Mouse (Mus musculus): ENCODE measurements around the gene Wipf2. TPM values are rescaled to one million over a fixed set of nuclear protein-coding genes. Genes with fewer than 3 reads are reported as not detected.
"Not testable (repeated sequence)": the region's sequence is repeated elsewhere in the genome, so short reads cannot be mapped to it uniquely, and the experiment has no call there.

Gene Wipf2
- polyA plus RNA-seq, 1 experiment, result 9.9 TPM

GRCm38 (mm10) chr11:98904577-98904976, 41.1 kb downstream of the Wipf2 start:
- no peak for DNase-seq (ENCODE audit: low read depth, low spot score)
- 45% methylated on average over 2 of the region's 2 CpGs for WGBS

GRCm38 (mm10) chr11:98905033-98905432, 41.6 kb downstream of the Wipf2 start:
- 26% methylated on average over 7 of the region's 7 CpGs for WGBS
- DNase-seq (ENCODE audit: low read depth, low spot score), result peak; percentile 86

DNA sequence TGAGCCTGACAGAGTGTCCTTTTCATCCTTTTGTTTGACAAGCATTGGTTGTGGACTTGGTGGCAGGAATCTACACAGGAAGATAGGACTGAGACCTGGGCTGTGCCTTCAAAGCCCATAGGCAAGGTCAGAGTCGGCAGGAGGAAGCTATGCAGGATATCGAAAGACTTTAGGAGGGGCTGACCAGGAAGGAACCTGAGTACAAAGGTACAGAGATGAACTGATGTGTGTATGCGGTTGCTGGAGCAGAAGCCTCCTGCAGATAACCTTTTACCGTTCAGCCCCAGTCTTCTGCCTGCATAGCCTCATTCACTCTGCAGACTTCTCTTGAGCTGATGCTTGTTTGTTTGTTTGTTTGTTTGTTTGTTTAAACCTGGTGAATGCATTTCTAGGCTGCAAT, 42.1 kb downstream of the Wipf2 start:
- DNase-seq (ENCODE audit: low read depth, low spot score), result no peak
- 25% methylated on average over 4 of the region's 4 CpGs for WGBS

- WGBS, result 53% methylated on average over 5 of the region's 5 CpGs
- no peak for DNase-seq (ENCODE audit: low read depth, low spot score)
Measured at GRCm38 (mm10) chr11:98907063-98907436, 43.6 kb downstream of the Wipf2 start.

DNA sequence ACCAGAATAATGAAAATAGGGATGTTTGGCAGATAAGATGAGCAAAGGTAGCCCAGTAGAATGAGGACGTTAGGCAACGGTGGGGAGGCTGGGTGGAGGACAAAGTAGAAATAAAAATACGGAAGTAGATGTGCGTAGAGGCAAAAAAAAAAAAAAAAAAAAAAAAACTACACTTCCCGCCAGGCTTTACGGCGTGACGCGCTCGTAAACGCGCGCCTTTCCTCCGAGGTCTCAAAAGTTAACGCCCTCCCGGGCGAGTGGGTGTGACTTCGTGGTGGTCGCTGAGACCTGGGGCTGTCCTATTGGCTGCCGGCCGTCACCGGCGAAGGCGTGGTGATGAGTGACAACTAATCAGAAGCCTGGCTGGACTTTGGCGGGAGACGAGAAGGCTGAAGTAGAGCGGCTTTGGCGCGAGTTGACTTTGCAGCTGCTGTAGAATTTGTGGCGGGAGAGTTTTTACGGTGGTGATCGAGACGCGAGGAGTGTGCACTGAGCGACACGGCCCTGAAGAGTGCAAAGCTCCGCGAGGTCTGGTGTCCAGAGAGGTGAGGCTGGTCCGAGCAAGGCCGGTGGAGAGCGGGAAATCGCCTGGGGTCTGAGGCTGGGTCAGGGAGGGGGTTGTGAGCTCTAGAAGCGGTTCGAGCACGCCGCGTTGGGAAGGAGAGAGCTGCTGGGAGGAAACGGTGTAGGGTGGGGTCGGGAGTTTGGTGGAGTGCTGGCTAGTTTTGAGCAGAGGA, 44.2 kb downstream of the Wipf2 start, which contains the start of gene Cdc6:
TSS of gene Cdc6 (plus strand) at position 365 of the 737 bp plus-strand sequence.
- peak; percentile 93 for DNase-seq (ENCODE audit: low read depth, low spot score)
- WGBS, result under 1% methylated on average over 49 of the region's 49 CpGs

DNA sequence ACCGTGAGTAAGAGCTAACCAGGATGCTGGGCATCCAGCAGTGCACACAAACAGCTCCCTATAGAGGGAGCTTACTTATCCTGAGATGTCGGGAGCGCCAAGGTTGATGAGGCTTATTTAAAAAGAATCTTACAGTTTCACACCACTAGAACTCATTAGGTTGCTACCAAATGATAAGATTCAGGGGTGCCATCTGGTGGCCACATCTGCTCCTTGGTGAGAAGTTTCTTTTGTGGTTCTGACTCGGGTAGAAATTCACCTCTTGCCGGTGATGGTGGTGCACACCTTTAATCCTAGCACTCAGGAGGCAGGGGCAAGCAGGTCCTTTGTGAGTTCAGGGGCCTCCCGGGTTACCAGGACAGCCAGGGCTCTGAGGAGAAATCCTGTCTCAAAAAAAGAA, 46.2 kb downstream of the Wipf2 start:
- no peak for DNase-seq (ENCODE audit: low read depth, low spot score)
- WGBS, result 19% methylated on average over 6 of the region's 6 CpGs

- DNase-seq (ENCODE audit: low read depth, low spot score), result no peak
- WGBS, result 92% methylated on average over 11 of the region's 11 CpGs
Measured at GRCm38 (mm10) chr11:98910415-98910814, 47.0 kb downstream of the Wipf2 start.

DNA sequence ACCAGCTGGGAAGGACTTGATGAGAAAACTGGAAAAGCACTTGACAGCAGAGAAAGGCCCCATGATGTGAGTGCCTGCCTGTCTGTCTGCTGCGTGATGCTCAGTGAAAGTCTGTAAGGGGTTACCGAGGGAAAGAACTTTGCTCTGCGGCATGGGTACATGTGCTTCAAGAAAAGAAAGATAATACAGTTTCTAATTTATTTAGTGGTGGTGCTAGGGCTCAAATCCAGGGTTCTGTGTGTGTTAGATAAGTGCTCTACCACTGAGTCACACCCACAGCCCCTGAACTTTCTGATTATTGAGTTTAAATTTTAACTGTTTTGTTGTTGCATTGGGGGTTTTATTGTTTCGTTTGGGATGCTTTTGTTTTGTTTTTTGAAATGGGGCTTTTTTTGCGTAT, 48.1 kb downstream of the Wipf2 start:
- WGBS, result 80% methylated on average over 5 of the region's 5 CpGs
- DNase-seq (ENCODE audit: low read depth, low spot score), result no peak

DNA sequence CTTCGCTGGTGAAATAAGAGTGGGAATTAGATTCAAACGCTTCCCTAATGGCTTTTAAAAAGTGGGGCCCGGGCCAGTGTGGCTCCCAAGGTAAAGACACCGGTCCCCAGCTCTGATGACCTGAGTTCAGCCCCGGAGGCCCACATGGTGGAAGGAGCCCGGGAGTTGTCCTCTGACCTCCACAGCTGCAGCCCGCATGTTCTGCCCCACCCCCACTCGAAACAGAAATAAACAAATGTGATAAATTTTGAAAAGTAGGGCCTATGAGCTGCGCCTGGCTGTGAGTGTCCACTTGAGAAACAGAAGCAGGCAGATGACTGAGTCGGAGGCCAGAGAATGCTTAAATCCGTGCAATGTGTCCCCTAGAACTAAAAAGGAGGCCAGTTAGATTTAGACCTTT, 50.8 kb downstream of the Wipf2 start:
- no peak for DNase-seq (ENCODE audit: low read depth, low spot score)
- WGBS, result 73% methylated on average over 11 of the region's 11 CpGs

DNA sequence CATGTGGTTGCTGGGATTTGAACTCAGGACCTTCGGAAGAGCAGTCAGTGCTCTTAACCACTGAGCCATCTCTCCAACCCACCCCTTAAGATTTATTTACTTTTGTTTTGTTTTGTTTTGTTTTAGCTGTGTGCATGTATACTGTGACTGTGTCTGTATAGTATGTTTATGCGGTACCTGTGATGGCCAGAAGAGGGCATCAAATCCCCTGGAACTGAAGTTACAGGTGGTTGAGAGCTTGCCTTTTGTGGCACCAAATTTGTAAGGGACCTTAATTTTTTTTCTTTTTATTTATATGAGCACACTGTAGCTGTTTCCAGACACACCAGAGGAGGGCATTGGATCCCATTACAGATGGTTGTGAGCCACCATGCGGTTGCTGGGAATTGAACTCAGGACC, 52.9 kb downstream of the Wipf2 start:
- WGBS, result 93% methylated on average over 3 of the region's 3 CpGs
- not testable (repeated sequence) for DNase-seq (ENCODE audit: low read depth, low spot score)

DNA sequence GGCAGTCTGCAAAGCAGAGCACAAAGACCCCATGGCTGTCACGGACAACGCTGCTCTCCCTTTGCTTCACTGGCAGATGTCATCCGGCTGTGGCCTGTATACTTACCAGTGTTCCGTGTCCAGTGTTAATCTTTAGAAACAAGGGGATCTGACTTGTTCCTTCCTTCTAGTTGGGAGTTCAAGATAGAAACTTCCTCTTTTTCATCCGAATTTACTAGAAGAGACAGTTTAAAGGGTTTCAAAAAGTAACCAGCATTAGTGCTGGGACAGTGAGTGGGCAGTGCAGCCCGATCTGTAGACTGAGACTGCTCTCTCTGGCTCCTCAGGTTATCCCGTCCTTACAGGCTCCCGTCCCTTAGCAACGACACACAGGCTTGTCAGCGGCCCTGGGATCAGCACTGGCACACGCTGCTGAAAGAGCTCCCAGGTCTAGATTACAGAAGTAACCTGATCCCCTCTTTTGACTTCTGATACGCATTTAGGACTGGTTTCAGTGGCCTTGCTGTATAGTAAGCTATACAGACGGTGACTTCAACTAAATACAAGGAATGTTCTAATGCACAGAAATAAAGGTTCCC, 54.1 kb downstream of the Wipf2 start:
- DNase-seq (ENCODE audit: low read depth, low spot score), result no peak
- 86% methylated on average over 13 of the region's 13 CpGs for WGBS

DNA sequence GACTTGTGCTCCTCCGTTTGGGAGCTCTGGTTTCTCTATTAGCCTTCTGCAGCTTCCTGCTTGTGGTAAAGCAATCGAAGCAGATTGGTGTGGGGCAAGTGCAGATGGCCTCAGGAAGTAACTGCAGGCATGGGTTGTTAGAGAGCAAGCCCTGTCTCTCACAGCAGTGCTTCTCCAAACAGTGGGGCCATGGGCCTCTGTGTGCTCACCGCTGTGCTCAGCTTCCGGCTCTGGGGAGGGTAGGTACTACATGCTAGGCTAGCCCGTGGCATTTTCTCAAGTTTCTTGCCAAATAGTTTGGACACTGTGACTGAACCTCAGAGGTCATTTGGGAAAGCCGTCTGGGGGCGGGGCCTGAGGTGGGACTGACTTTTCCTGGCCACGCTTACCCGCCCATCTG, 54.8 kb downstream of the Wipf2 start:
- DNase-seq (ENCODE audit: low read depth, low spot score), result no peak

DNA sequence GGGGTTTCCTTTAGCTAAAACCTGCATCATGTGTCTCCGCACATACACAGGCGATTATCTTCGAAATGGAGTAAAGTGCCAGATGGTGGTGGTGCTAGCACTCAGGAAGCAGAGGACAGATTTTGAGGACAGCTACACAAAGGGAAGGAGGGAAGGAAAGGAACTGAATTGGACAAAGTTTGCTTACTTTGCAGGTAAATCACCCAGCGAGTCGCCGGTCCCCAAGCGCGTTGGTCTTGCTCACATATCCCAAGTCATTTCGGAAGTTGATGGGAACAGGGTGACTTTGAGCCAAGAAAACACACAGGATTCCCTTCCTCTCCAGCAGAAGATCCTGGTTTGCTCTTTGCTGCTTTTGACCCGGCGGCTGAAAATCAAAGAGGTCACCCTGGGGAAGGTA, 55.6 kb downstream of the Wipf2 start:
- DNase-seq (ENCODE audit: low read depth, low spot score), result no peak
- 95% methylated on average over 11 of the region's 11 CpGs for WGBS

More for the DNA sequence above, 54.8 kb downstream of the Wipf2 start:
- WGBS, result 39% methylated on average over 9 of the region's 9 CpGs

- DNase-seq (ENCODE audit: low read depth, low spot score), result not testable (repeated sequence)
- 34% methylated on average over 15 of the region's 15 CpGs for WGBS
Measured at GRCm38 (mm10) chr11:98921813-98922212, 58.4 kb downstream of the Wipf2 start.

- WGBS, result 56% methylated on average over 10 of the region's 10 CpGs
Measured at GRCm38 (mm10) chr11:98922307-98922706, 58.9 kb downstream of the Wipf2 start.

GRCm38 (mm10) chr11:98922851-98923711, 59.6 kb downstream of the Wipf2 start:
- WGBS, result 56% methylated on average over 16 of the region's 16 CpGs
- DNase-seq (ENCODE audit: low read depth, low spot score), result not testable (repeated sequence)

More at GRCm38 (mm10) chr11:98922307-98922706, 58.9 kb downstream of the Wipf2 start:
- not testable (repeated sequence) for DNase-seq (ENCODE audit: low read depth, low spot score)

DNA sequence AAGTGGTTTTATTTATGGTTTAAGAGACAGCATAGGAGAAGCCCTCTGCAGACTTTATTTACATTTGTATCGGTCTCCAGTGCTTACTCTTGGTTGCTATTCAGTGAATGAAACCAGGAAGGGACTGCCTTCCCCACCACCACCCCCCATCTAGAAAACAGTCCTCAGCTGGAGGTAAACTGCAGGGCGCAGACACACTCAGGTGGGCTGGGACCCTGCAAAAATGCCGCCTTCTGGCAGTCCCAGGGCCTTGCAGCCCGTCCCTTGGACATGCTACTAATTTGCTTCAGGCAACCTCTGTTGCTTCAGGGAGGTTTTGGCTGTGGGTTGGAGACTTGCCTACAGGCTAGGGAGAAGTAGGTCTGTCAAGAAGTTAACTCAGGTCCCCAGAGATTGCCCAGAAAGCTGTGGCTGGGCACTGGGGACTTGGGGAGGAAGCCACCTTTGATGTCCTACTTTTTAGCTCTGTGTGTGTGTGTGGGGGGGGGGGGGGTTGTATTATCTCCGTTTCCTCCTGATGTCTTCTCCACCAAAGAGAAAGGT, 61.3 kb downstream of the Wipf2 start:
- 71% methylated on average over 5 of the region's 5 CpGs for WGBS
- DNase-seq (ENCODE audit: low read depth, low spot score), result no peak

GRCm38 (mm10) chr11:98925265-98925721, 61.9 kb downstream of the Wipf2 start:
- DNase-seq (ENCODE audit: low read depth, low spot score), result no peak
- 36% methylated on average over 10 of the region's 10 CpGs for WGBS

DNA sequence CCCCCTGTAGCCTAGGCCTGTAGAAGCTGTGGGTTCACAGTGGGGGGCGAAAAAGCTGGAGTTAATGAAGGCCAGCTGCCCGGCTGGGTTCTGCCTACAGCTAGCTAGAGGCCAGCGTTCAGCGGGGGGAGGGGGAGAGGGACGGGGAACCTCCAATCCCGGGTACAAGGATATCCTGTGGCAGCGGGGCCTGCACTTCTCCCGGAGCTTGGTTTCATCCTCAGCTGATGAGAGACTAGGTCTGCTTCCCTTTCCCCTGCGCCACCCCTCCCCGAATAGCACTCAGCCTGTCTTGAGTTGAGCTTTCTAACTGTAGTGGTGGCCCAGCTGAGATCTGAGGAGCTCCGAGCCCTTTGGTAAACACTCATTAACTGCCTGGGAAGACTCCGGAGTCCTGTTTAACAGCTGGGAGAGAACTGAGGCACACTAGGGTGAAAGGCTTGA, 62.5 kb downstream of the Wipf2 start:
- 34% methylated on average over 12 of the region's 12 CpGs for WGBS
- DNase-seq (ENCODE audit: low read depth, low spot score), result no peak

DNA sequence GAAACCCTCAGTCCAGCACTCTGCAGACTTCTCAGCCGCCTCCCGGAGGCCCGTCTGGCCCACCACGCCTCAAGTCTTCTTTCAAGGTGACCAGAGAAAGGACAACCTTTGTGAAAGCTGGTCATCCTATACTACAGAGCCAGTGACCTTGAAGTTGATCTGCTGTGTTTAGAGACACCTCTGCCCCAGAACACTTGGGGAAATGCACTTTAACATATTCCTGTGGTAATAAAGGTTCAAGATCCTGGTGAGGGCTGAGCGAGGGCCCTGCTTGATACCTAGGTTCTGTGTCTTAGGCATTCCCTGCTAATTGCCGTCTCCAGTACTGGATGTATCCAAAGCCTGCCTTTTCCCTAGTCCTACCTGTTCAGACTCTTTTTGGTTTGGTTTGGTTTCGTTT, 63.1 kb downstream of the Wipf2 start:
- WGBS, result 71% methylated on average over 7 of the region's 7 CpGs
- DNase-seq (ENCODE audit: low read depth, low spot score), result no peak

Measured in large intestine, adult 2 months (tissue).